Comparison of ENCODE assay signal across 9 mouse cellular contexts in genomic region chr1:191955101-191955500, GRCm38 (mm10). TPM values are rescaled to one million over a fixed set of nuclear protein-coding genes. Genes with fewer than 3 reads are reported as not detected.
DNase-seq lines count a peak whose midpoint lies in the region; ATAC-seq and TF ChIP-seq lines count a peak whose summit lies in the region.
"Had no signal": no experiment of that assay in that cellular context is flagged by ENCODE, and none has a peak within 500 bp of the region (broad histone marks: within the 10 kb centered on the region; RNA-seq: fewer than 3 reads in every experiment).

No protein-coding gene starts in this region.

- no peak overlapping the region for H3K4me3 ChIP-seq in gastrocnemius, adult 2 months
- no peak overlapping the region for H3K4me3 ChIP-seq in macrophage (ENCODE audit: inconsistent target)
- H3K4me3 ChIP-seq: neural tube, embryonic 12.5 days had no signal

- peaks cover 14% of the 10 kb centered on the region; the same call in 1 of the 2 replicates for H3K79me2 ChIP-seq in macrophage (ENCODE audit: inconsistent target)

- DNase-seq in gastrocnemius, adult 2 months: peak; percentile 38
- DNase-seq in gastrocnemius, postnatal 14 days: no peak
- DNase-seq in kidney, adult 9 months: peak; percentile 58
- DNase-seq in urinary bladder, adult 2 months (ENCODE audit: low spot score): no peak
- DNase-seq in right cerebral cortex, adult 2 months (ENCODE audit: low spot score in 2 of 2): no peak

- H3K27ac ChIP-seq in gastrocnemius, adult 2 months: peak overlapping the region; percentile 88
- H3K27ac ChIP-seq in macrophage: peak overlapping the region; percentile 94
- H3K27ac ChIP-seq: neural tube, embryonic 12.5 days had no signal

- peak; percentile 88 for ATAC-seq in granulocyte monocyte progenitor cell, adult 5-6 weeks (replicated peaks; ENCODE audit: poor library complexity, severe bottlenecking)
- no peak for ATAC-seq in erythroid progenitor cell, adult 5-6 weeks (replicated peaks; ENCODE audit: low FRiP score, poor library complexity, severe bottlenecking)

- intact Hi-C loops in gastrocnemius, adult 2 months (cut with DNase I): no loop called here
- intact Hi-C loops in gastrocnemius, postnatal 14 days (cut with DNase I; ENCODE audit: low total_unique reads): no loop called here

- no peaks in the 10 kb centered on the region for H3K36me3 ChIP-seq in macrophage (ENCODE audit: inconsistent target)
- H3K36me3 ChIP-seq: neural tube, embryonic 12.5 days had no signal

- TF ChIP-seq CTCF in gastrocnemius, adult 2 months (IDR thresholded peaks at IDR 0.05): no peak

- 5% methylated on average over 3 of the region's 3 CpGs for WGBS in macrophage (ENCODE audit: missing documents)

RNA-seq across cellular contexts. Expression of gene Rd3, which starts 22.1 kb away (rescaled TPM):
- under 1 TPM in 1 of 2 experiments, not detected in 1; 0.08 TPM for total RNA-seq in gastrocnemius, adult 2 months (2021)
- under 1 TPM in 1 of 2 experiments, not detected in 1; 0.06 TPM for total RNA-seq in gastrocnemius, postnatal 14 days (2021)
- total RNA-seq in granulocyte monocyte progenitor cell, adult 5-6 weeks (2014; fragmentation: Nextera tagmentation): not detected in 2 replicates
- total RNA-seq in granulocyte monocyte progenitor cell, adult 5-6 weeks (2017): not detected in 2 replicates
- 1 to 10 TPM in 8 of 26 experiments, under 1 TPM in 9, not detected in 9; 0.44 to 2.5 (median 0.80) TPM for total RNA-seq in macrophage (2018; cell fraction: chromatin; rRNA removed)
- 1 to 10 TPM in 13 of 26 experiments, under 1 TPM in 13; 0.23 to 1.8 (median 0.79) TPM for total RNA-seq in macrophage (2018; cell fraction: cytosol; rRNA removed)
- total RNA-seq in macrophage (2018; cell fraction: nucleus; rRNA removed): 1 to 10 TPM in 7 of 26 experiments, under 1 TPM in 11, not detected in 8; 0.21 to 1.7 (median 0.83) TPM
- polyA plus RNA-seq in macrophage (2018): 0.23 to 0.42 TPM (median 0.27 TPM) in 3 replicates
- polyA plus RNA-seq in urinary bladder, adult 2 months (2012; rRNA removed): 0.06 and 0.10 TPM in 2 replicates
- total RNA-seq in erythroid progenitor cell, adult 5-6 weeks (2015; ENCODE audit: low replicate concordance): not detected in 2 replicates
- not detected in 2 replicates for total RNA-seq in erythroid progenitor cell, adult 5-6 weeks (2017; ENCODE audit: low replicate concordance)

RNA-seq across cellular contexts. Expression of gene Slc30a1, which starts 48.5 kb away (rescaled TPM):
- total RNA-seq in gastrocnemius, adult 2 months (2021): 1 to 10 TPM; 5.8 to 6.4 TPM
- total RNA-seq in gastrocnemius, postnatal 14 days (2021): 1 to 10 TPM; 8.0 to 8.1 TPM
- 4.5 and 4.6 TPM in 2 replicates for total RNA-seq in granulocyte monocyte progenitor cell, adult 5-6 weeks (2014; fragmentation: Nextera tagmentation)
- 4.7 and 8.7 TPM in 2 replicates for total RNA-seq in granulocyte monocyte progenitor cell, adult 5-6 weeks (2017)
- 10 to 100 TPM in 12 of 26 experiments, 1 to 10 TPM in 14; 3.9 to 31.3 (median 9.4) TPM for total RNA-seq in macrophage (2018; cell fraction: chromatin; rRNA removed)
- total RNA-seq in macrophage (2018; cell fraction: cytosol; rRNA removed): 10 to 100 TPM; 18.0 to 86.1 (median 49.5) TPM
- total RNA-seq in macrophage (2018; cell fraction: nucleus; rRNA removed): 10 to 100 TPM; 21.9 to 89.8 (median 47.1) TPM
- polyA plus RNA-seq in macrophage (2018): 29.5 to 46.7 TPM (median 43.8 TPM) in 3 replicates
- polyA plus RNA-seq in urinary bladder, adult 2 months (2012; rRNA removed): 11.2 and 12.6 TPM in 2 replicates
- 12.6 and 16.6 TPM in 2 replicates for total RNA-seq in erythroid progenitor cell, adult 5-6 weeks (2015; ENCODE audit: low replicate concordance)
- 13.2 and 21.7 TPM in 2 replicates for total RNA-seq in erythroid progenitor cell, adult 5-6 weeks (2017; ENCODE audit: low replicate concordance)

Comparison
In these comparisons a context has a peak if more than half of its experiments do, and no peak if none do; other contexts are left out.
1. DNase-seq: peak in gastrocnemius, adult 2 months (single experiment) and kidney, adult 9 months (single experiment); none in gastrocnemius, postnatal 14 days (single experiment), urinary bladder, adult 2 months (single experiment) and right cerebral cortex, adult 2 months (0 of 2).